Mouse (Mus musculus) bone marrow, adult 2 months (tissue): ENCODE measurements around the gene Gm20481.
A peak's percentile ranks its signal among the peaks of the same experiment; 100 is the strongest.
"Not testable (repeated sequence)": the region's sequence is repeated elsewhere in the genome, so short reads cannot be mapped to it uniquely, and the experiment has no call there.

ENCODE experiments used
- CTCF ChIP-seq: fragments of 200-500 bp; IDR thresholded peaks from 2 replicates; pipeline ENCODE4 v1.5.1; 2011; ENCODE audit warnings: low read length, control low read depth; ENCODE audit not compliant: control insufficient read depth, insufficient read depth
- POLR2A ChIP-seq: fragments of 200-500 bp; IDR thresholded peaks from 2 replicates; pipeline ENCODE4 v1.6.1; 2011; ENCODE audit warnings: low read depth, mild to moderate bottlenecking, control low read depth, low read length, borderline replicate concordance; ENCODE audit not compliant: control insufficient read depth

GRCm38 (mm10) chr17:34959130-34959778, 10.5 kb upstream of the Gm20481 start, which contains the start of gene Hspa1b:
- peak; percentile 54; the same call in 1 of the 2 replicates for TF ChIP-seq POLR2A
- TF ChIP-seq CTCF = not testable (repeated sequence)
